Mouse (Mus musculus) yolk sac, embryonic 10.5 days (tissue): Measurements from ENCODE around the gene Scgb1b15.
"Not testable (repeated sequence)": the region's sequence is repeated elsewhere in the genome, so short reads cannot be mapped to it uniquely, and the experiment has no call there.

Source experiments
- DNase-seq: peaks from one replicate; pipeline ENCODE4 v3.0.0-alpha.2; 2017; ENCODE audit warnings: low spot score

Scgb1b15 gene

GRCm38 (mm10) chr7:32836254-32836653 lies at the start of gene Scgb1b15:
Gene Scgb1b15, plus strand, starts transcription at chr7:32836554.
- not testable (repeated sequence) for DNase-seq

- not testable (repeated sequence) for DNase-seq
Observed at GRCm38 (mm10) chr7:32829562-32829961, 6.8 kb upstream of the Scgb1b15 start, which contains the start of gene Scgb2b15. Gene Scgb2b15, minus strand, starts transcription at chr7:32829662.
